ENCODE assay signal across 8 mouse cellular contexts in genomic region chr10:58231088-58231487, GRCm38 (mm10). TPM values are rescaled to one million over a fixed set of nuclear protein-coding genes. Genes with fewer than 3 reads are reported as not detected.
A peak's percentile ranks its signal among the peaks of the same experiment; 100 is the strongest.
DNase-seq lines count a peak whose midpoint lies in the region; ATAC-seq and TF ChIP-seq lines count a peak whose summit lies in the region.
"Not testable (repeated sequence)": the region's sequence is repeated elsewhere in the genome, so short reads cannot be mapped to it uniquely, and the experiment has no call there.

No protein-coding gene starts in this region.

- peak; percentile 42 for DNase-seq in ES-CJ7 (ENCODE audit: low read depth, low spot score)
- DNase-seq in gastrocnemius, postnatal 25 days = peak; percentile 60
- DNase-seq in kidney, postnatal 14 days = peak; percentile 60
- DNase-seq in neural tube, embryonic 11.5 days (ENCODE audit: low spot score); stomach, postnatal 0 days (ENCODE audit: low spot score): not testable (repeated sequence)

- TF ChIP-seq EP300 in stomach, postnatal 0 days (optimal IDR thresholded peaks at IDR 0.05) = not testable (repeated sequence)

- H3K36me3 ChIP-seq in embryonic facial prominence, embryonic 13.5 days; hindbrain, embryonic 12.5 days; lung, embryonic 15.5 days; neural tube, embryonic 11.5 days (ENCODE audit: control insufficient read depth, insufficient read depth, low read length); stomach, postnatal 0 days (ENCODE audit: control insufficient read depth, insufficient read depth, low read length): not testable (repeated sequence)

- H3K4me3 ChIP-seq in embryonic facial prominence, embryonic 13.5 days; hindbrain, embryonic 12.5 days; lung, embryonic 15.5 days; neural tube, embryonic 11.5 days (ENCODE audit: low read depth, low read length); stomach, postnatal 0 days (ENCODE audit: low read depth, low read length): not testable (repeated sequence)

- H3K9me3 ChIP-seq in embryonic facial prominence, embryonic 13.5 days = peaks cover 18% of the 10 kb centered on the region
- peaks cover 22% of the 10 kb centered on the region for H3K9me3 ChIP-seq in hindbrain, embryonic 12.5 days (replicated peaks)
- peaks cover 15% of the 10 kb centered on the region; the same call in 1 of the 2 replicates for H3K9me3 ChIP-seq in lung, embryonic 15.5 days
- H3K9me3 ChIP-seq in neural tube, embryonic 11.5 days (ENCODE audit: control insufficient read depth, low read length) = peaks cover 13% of the 10 kb centered on the region
- H3K9me3 ChIP-seq in stomach, postnatal 0 days (ENCODE audit: control insufficient read depth, low read length) = peaks cover 12% of the 10 kb centered on the region

- H3K9ac ChIP-seq in embryonic facial prominence, embryonic 13.5 days; hindbrain, embryonic 12.5 days; lung, embryonic 15.5 days; neural tube, embryonic 11.5 days (ENCODE audit: low read length); stomach, postnatal 0 days (ENCODE audit: low read length): not testable (repeated sequence)

- not testable (repeated sequence) for H3K27me3 ChIP-seq in embryonic facial prominence, embryonic 13.5 days; hindbrain, embryonic 12.5 days; lung, embryonic 15.5 days; neural tube, embryonic 11.5 days (ENCODE audit: control insufficient read depth, insufficient read depth, low read length); stomach, postnatal 0 days (ENCODE audit: control insufficient read depth, insufficient read depth, low read length)

- WGBS in embryonic facial prominence, embryonic 13.5 days = 84% methylated on average over 5 of the region's 7 CpGs
- 85% methylated on average over 5 of the region's 7 CpGs for WGBS in hindbrain, embryonic 12.5 days
- WGBS in lung, embryonic 15.5 days = 81% methylated on average over 5 of the region's 7 CpGs
- 83% methylated on average over 4 of the region's 7 CpGs for WGBS in neural tube, embryonic 11.5 days
- WGBS in stomach, postnatal 0 days = 84% methylated on average over 5 of the region's 7 CpGs

- H3K27ac ChIP-seq in embryonic facial prominence, embryonic 13.5 days; hindbrain, embryonic 12.5 days; lung, embryonic 15.5 days; neural tube, embryonic 11.5 days (ENCODE audit: low read depth, low read length); stomach, postnatal 0 days (replicated peaks): not testable (repeated sequence)

- H3K4me1 ChIP-seq in embryonic facial prominence, embryonic 13.5 days; hindbrain, embryonic 12.5 days; lung, embryonic 15.5 days; neural tube, embryonic 11.5 days (ENCODE audit: control insufficient read depth, insufficient read depth, low read length); stomach, postnatal 0 days (replicated peaks; ENCODE audit: control insufficient read depth, insufficient read depth): not testable (repeated sequence)

- peak; percentile 63 for ATAC-seq in embryonic facial prominence, embryonic 13.5 days (ENCODE audit: insufficient number of reproducible peaks, insufficient read depth, low FRiP score, low TSS enrichment, low read depth)
- peak; percentile 42 for ATAC-seq in hindbrain, embryonic 12.5 days (ENCODE audit: low FRiP score)
- ATAC-seq in lung, embryonic 15.5 days (ENCODE audit: borderline replicate concordance, extremely low read depth, low FRiP score, low TSS enrichment) = peak; percentile 61
- peak; percentile 43 for ATAC-seq in neural tube, embryonic 11.5 days (ENCODE audit: insufficient read depth, low FRiP score, low TSS enrichment)
- ATAC-seq in stomach, postnatal 0 days (ENCODE audit: low FRiP score, low TSS enrichment) = peak; percentile 70

- H3K4me2 ChIP-seq in embryonic facial prominence, embryonic 13.5 days; hindbrain, embryonic 12.5 days (replicated peaks); lung, embryonic 15.5 days; neural tube, embryonic 11.5 days (ENCODE audit: low read depth); stomach, postnatal 0 days (replicated peaks; ENCODE audit: low read depth): not testable (repeated sequence)

- TF ChIP-seq CTCF in stomach, postnatal 0 days (IDR thresholded peaks at IDR 0.05; ENCODE audit: low read depth) = not testable (repeated sequence)

RNA-seq across cellular contexts. Expression of gene Duxf3, which starts 1.4 kb away (rescaled TPM):
- not detected in 2 replicates for polyA plus RNA-seq in embryonic facial prominence, embryonic 13.5 days (2015; fragmentation: Nextera tagmentation; extraction: Ambion mirVana)
- total RNA-seq in gastrocnemius, postnatal 25 days (2021) = not detected
- polyA plus RNA-seq in hindbrain, embryonic 12.5 days (2016; fragmentation: Nextera tagmentation; extraction: Ambion mirVana) = not detected in 2 replicates
- polyA plus RNA-seq in lung, embryonic 15.5 days (2015; fragmentation: Nextera tagmentation; extraction: Ambion mirVana) = not detected in 2 replicates
- polyA plus RNA-seq in neural tube, embryonic 11.5 days (2014; fragmentation: Nextera tagmentation; extraction: Ambion mirVana) = not detected in 2 replicates
- polyA plus RNA-seq in stomach, postnatal 0 days (2015; fragmentation: Nextera tagmentation; extraction: Ambion mirVana) = 0.67 TPM in 1 of 2 replicates, not detected in the other

RNA-seq across cellular contexts. Expression of gene Gm4981, which starts 5.4 kb away (rescaled TPM):
- not detected in 2 replicates for polyA plus RNA-seq in embryonic facial prominence, embryonic 13.5 days (2015; fragmentation: Nextera tagmentation; extraction: Ambion mirVana)
- not detected for total RNA-seq in gastrocnemius, postnatal 25 days (2021)
- polyA plus RNA-seq in hindbrain, embryonic 12.5 days (2016; fragmentation: Nextera tagmentation; extraction: Ambion mirVana) = not detected in 2 replicates
- polyA plus RNA-seq in lung, embryonic 15.5 days (2015; fragmentation: Nextera tagmentation; extraction: Ambion mirVana) = not detected in 2 replicates
- polyA plus RNA-seq in neural tube, embryonic 11.5 days (2014; fragmentation: Nextera tagmentation; extraction: Ambion mirVana) = not detected in 2 replicates
- not detected in 2 replicates for polyA plus RNA-seq in stomach, postnatal 0 days (2015; fragmentation: Nextera tagmentation; extraction: Ambion mirVana)

RNA-seq across cellular contexts. Expression of gene AW822073, which starts 6.4 kb away (rescaled TPM):
- polyA plus RNA-seq in embryonic facial prominence, embryonic 13.5 days (2015; fragmentation: Nextera tagmentation; extraction: Ambion mirVana) = not detected in 2 replicates
- total RNA-seq in gastrocnemius, postnatal 25 days (2021) = not detected
- not detected in 2 replicates for polyA plus RNA-seq in hindbrain, embryonic 12.5 days (2016; fragmentation: Nextera tagmentation; extraction: Ambion mirVana)
- polyA plus RNA-seq in lung, embryonic 15.5 days (2015; fragmentation: Nextera tagmentation; extraction: Ambion mirVana) = not detected in 2 replicates
- polyA plus RNA-seq in neural tube, embryonic 11.5 days (2014; fragmentation: Nextera tagmentation; extraction: Ambion mirVana) = not detected in 2 replicates
- polyA plus RNA-seq in stomach, postnatal 0 days (2015; fragmentation: Nextera tagmentation; extraction: Ambion mirVana) = 0.34 TPM in 1 of 2 replicates, not detected in the other

RNA-seq across cellular contexts. Expression of gene Gcc2, which starts 24.2 kb away (rescaled TPM):
- 88.0 and 88.8 TPM in 2 replicates for polyA plus RNA-seq in embryonic facial prominence, embryonic 13.5 days (2015; fragmentation: Nextera tagmentation; extraction: Ambion mirVana)
- 10 to 100 TPM; 21.4 to 22.9 TPM for total RNA-seq in gastrocnemius, postnatal 25 days (2021)
- polyA plus RNA-seq in hindbrain, embryonic 12.5 days (2016; fragmentation: Nextera tagmentation; extraction: Ambion mirVana) = 65.1 and 78.8 TPM in 2 replicates
- polyA plus RNA-seq in lung, embryonic 15.5 days (2015; fragmentation: Nextera tagmentation; extraction: Ambion mirVana) = 88.6 and 89.3 TPM in 2 replicates
- 39.0 and 40.5 TPM in 2 replicates for polyA plus RNA-seq in neural tube, embryonic 11.5 days (2014; fragmentation: Nextera tagmentation; extraction: Ambion mirVana)
- 49.7 and 65.7 TPM in 2 replicates for polyA plus RNA-seq in stomach, postnatal 0 days (2015; fragmentation: Nextera tagmentation; extraction: Ambion mirVana)
